Mouse (Mus musculus) brain, embryonic 18.5 days (tissue): ENCODE measurements at regions not wholly inside any gene's neighbourhood (a gene's known extent, or its start where the extent isn't known, plus 50 kb on each side); places are given as distances from the start of the nearest gene placed in this dataset.

Experiments
- DNase-seq: peaks from one replicate; pipeline ENCODE4 v3.0.0-alpha.2; 2012; ENCODE audit warnings: low read depth, low spot score

DNA sequence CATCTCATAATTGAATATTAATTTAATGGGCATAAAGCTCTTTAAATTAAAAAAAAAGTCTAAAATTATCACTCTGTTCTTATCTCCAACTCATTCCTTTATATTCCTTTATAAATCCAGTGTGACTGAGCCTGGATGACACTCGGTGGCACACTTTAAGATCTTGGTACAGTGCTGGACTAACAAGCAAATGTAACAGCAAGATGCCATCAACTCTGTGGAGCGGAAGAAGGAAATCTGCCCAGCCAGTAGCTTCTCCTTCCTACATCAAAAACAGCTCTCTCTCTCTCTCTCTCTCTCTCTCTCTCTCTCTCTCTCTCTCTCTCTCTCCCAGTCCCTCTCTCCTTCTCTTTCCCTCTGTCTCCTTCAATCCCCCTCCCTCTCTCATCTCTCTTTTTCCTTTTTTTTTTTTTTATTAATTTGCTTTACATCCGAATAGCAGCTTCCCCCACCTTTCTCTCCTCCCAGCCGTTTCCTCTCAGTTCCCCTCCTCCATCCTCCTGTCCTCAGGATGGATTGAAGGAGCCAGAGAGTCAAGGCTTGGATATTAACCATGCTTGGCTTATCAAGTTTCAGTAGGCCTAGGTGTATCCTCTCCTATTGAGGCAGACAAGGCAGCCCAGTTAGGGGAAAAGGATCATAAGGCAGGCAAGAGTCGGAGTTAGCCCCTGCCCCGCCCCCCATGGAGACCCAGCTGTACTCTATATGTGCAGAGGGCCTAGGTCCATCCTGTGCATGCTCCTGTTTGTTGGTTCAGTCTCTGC lies 130.4 kb upstream of the Tmtc2 start:
- DNase-seq, result no peak

DNA sequence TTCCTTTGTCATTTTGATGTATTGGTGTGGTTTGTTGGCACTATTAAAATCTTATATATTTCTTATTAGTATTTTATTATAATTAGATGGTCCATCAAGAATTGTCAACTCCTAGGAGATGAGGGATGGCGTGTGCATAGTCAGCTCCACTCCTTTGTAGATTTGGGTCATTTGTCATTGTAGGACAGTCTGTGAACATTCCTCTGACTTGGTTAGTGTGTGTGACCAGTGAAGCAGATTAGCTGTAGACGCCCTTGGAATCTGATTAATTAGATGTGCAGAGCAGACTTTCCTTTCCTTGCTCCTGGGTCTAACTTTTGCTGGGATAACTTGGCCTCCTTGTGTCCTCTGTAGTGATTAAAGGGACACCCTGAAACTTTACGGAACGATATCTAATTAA lies 118.9 kb upstream of the Tmtc2 start:
- DNase-seq, result no peak

DNA sequence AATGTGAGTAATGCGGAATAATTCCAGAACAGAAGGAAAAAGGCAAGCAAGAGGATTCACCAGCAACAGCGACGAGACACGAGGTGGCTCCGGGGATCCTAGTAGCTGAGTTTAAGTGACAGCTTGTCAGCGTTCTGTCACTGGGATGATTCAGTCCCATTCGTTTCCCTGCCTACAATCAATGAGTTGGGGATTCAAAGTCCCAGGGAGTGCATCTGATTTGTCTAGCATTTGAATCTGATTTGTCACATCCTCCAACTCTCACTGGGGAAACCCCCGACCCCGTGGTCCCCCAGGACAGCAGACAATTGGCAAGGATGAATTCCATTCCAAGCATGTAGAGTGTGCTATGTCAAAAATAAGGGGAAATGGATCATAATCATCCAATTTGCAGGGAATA lies 115.1 kb upstream of the Tmtc2 start:
- DNase-seq, result peak; percentile 20

DNA sequence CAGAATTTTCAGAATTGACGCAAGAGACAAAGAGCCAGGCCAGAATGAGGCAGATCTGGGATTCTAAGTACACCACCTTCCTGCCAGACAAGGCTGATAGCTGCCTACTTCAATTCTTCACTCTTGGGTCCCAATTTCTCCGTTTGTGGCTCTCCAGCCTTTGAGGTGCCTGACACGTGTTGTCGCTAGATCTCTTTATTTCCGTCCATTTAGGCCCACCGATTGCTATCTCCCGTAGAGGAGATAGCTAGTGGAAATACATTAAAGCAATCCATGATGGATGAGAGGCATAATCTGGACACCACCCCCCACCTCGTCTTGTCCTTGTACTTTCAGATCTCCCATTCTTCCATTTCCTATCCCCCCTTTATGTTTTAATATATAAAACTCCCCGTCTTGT lies 114.6 kb upstream of the Tmtc2 start:
- no peak for DNase-seq

DNA sequence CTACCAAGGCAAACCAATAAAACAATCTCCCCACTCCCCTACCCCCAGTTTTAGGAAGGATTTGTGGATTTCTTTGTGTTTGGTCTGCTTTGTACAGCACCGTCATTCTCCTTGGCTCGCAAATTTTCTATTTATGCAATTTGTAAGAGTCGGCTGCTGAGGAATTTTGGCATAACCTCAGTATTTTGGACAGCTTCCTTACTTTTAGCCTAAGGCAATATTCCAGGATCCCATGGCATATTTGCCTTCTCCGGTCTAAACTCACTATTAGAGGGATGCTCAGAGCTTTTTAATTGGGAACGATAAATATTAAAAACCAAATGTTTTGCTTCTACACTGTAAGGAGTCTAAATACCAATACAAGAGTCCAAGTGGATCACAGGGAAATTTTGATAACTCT lies 112.6 kb upstream of the Tmtc2 start:
- DNase-seq, result no peak

DNA sequence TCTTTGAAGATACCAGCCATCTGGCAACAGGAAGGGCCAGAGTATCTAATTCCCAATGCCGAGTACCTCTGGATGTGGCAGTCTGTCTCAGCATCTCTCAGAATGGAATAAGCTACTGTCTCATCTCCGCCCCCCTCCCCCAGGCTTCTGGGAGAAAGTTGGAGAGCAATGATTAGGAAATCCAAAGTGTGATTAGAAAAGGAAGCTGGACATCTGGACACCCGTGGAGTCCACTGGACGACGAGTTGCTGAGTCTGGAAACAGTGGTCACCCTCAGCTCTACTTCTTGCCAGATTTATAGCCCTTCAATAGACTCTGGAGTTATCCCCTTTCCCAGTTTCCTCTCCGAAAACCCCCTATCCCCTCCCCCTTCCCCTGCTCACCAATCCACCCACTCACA lies 105.3 kb upstream of the Tmtc2 start:
- DNase-seq, result no peak

DNA sequence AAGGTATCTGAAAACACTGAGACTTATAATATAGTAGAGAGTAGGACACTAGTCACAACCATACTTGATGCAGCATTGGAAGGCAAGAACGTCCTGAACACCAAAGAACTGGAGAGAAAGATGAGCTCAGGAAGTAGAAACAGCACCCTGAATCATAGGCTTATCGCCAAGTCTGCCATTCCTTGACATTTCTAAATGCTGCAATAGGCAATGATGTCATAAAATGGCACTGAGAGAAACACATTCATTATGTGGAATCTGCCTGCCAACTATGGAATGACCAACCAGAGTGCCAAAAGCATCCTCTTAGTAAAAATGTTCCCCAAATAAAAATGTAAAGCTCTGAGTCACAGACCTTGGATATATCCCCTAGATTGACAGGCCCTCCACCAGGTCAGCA lies 92.7 kb upstream of the Tmtc2 start:
- DNase-seq, result no peak

DNA sequence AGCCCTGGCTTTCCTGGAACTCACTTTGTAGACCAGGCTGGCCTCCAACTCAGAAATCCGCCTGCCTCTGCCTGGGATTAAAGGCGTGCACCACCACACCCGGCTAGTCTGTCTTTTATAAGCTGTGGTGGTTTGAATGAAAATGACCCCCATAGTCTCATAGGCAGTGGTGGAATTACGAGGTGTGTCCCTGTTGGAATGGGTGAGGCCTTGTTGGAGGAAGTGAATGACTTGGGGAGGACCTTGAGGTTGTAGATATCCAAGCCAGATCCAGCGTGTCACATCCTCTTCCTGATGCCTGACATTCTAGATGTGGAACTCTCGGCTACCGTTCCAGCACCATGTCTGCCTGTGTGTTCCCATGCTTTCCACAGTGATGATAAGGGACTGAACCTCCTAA lies 86.5 kb upstream of the Tmtc2 start:
- DNase-seq, result no peak

DNA sequence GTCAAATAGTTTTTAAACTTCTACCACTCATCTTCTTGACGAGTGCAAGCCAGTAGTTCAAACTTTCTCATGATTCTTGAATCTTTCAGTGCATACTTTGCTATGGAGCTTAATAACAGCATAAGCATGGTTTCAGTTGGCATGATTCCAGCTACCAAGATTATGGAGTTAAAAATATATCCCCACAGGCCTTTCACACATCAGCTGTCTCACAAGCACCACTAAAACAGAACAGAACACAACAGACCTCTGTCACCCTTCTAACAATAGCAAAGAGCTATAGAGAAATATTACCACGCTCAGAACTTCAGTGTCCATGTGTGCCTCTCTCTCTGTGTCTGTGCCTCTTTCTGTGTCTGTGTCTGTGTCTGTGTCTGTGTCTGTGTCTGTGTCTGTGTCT lies 82.5 kb upstream of the Tmtc2 start:
- DNase-seq, result no peak

DNA sequence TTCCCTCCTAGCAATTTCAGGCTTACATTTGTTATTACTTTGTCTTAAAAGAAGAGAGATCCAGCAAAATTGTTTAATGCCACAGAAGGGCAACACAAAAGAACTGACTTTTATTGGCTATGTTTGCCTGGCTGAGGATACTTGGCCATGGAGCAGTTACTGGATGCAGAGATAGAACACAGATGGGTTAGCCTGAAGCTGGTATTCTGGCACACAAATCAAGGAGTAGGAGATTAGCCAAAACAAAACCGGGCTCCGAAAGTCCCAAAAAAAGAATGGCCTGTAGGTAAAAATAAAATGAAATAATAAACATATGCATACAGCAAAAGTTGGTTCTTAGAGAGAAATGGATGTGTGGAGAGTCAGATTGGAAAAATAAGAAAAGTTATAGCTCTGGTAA lies 78.2 kb upstream of the Tmtc2 start:
- DNase-seq, result no peak

DNA sequence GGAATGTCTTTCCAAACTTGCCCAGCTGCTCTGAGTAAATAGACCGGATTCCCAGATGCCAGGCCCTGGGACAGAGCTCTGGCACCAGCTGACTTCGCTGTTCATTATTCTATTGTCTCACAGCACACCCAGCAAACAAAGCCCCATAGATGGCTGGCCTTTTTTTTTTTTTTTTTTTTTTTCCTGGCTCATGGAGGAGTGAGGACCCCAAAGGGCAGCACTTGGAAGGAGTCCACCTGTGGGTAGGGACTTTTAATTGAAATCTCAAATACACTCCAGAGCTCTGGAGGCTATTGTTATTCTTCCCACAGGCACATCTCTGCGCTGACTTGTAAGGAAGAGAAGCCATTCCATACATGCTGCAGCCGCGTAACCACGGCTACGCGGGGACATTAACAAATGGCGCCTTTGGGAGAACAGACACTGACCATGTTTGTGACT lies 64.8 kb upstream of the Tmtc2 start:
- DNase-seq, result peak; percentile 22

DNA sequence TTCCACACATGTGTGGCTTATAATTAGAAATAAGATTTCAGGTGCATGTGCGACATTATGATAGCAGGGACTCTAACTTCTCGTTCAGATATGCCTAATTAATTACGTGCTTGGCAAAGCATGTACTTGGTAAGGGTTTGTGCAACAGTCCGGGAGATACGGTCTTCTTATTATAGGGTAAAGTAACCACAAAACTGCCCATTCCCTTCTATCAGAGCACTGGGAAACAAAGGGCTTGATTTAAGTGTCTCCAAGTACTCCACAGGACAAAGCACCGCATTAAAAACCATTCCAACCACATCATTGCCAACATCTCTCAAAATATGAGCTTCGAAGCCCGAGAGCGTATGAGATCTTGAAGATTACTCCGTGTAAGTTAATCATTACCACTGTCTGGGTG lies 64.2 kb upstream of the Tmtc2 start:
- no peak for DNase-seq

DNA sequence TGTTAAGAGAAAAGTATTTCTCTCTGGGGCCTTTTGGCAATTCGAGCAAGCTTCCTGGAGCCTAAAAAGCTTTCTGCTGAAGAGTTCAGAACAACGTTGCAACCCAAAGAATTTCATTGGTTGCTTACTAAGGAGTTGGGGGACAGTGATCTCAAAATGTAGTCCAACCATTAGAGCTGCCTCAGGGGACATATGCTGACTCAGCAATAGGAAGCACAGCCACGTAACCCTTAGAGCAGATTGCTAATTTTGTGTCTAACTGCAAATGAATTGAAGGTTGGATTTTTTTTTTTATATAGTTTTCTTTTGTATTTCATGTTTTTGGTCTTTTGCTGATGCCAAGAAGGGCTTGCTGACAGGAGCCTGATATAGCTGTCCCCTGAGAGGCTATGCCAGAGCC lies 52.6 kb upstream of the Tmtc2 start:
- no peak for DNase-seq

DNA sequence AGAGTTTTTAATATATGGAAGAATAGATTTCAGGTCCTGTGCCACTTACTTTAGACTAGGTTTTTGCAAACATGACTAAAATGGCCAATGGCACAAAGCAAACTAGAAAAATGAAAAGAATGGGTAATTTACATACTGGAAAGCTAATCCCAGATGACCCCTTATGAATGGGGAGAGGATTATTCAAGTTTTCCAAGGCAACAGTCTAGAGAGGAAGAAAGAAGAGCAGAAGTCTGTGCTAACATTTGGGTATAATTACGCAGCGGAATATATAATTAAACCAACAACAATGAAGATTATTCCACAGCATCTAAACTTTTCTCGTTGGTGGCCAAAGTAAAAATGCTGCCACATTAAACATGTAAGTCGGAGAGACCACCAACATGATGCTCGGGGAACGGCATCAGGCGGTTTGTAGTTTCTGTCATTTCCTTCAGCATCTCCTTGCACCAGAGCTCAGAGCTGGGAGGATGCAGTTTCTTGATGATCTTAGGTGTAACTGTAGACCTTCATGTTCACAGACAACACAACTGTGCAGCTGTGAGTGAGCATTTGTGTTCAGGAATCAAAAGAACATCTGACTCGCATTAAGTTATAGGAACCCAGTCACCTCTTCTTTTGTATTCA lies 51.2 kb upstream of the Tmtc2 start:
- no peak for DNase-seq
